Mouse (Mus musculus) spleen, adult 2 months (tissue): Measurements from ENCODE around the gene B4galt5.

Experiments
- CTCF ChIP-seq: fragments of 200-500 bp; IDR thresholded peaks from 2 replicates; pipeline ENCODE4 v1.5.1; 2011; ENCODE audit warnings: mild to moderate bottlenecking, inconsistent platforms; ENCODE audit not compliant: insufficient read depth, insufficient read length, insufficient replicate concordance; ENCODE audit errors: extremely low read depth
- POLR2A ChIP-seq: fragments of 200-500 bp; IDR thresholded peaks from 2 replicates; pipeline ENCODE4 v1.6.1; 2011; ENCODE audit warnings: low read depth, low read length, inconsistent platforms

- no peak for TF ChIP-seq CTCF
- TF ChIP-seq POLR2A = no peak
Observed at GRCm38 (mm10) chr2:167257790-167258189, 91.2 kb downstream of the B4galt5 start.
